Mouse (Mus musculus) left cerebral cortex, postnatal 36 days (tissue): Measurements from ENCODE around the gene Elf2. TPM values are rescaled to one million over a fixed set of nuclear protein-coding genes. Genes with fewer than 3 reads are reported as not detected.
A peak's percentile ranks its signal among the peaks of the same experiment; 100 is the strongest.
"Not testable (repeated sequence)": the region's sequence is repeated elsewhere in the genome, so short reads cannot be mapped to it uniquely, and the experiment has no call there.

Source experiments
- DNase-seq, 2 experiments: peaks; one replicate each; pipeline ENCODE4 v3.0.0; 2021 to 2022; ENCODE audit warnings: low spot score in 2 of 2, mixed read lengths in 1 of 2
- intact Hi-C: fragments of 180-260 bp; cut with DNase I; formaldehyde crosslinking; loops from one replicate; pipeline ENCODE4 v1.15.1; 2025
- total RNA-seq, 2 experiments: library from RNA; stranded (reverse); gene quantifications; 2 replicates each; pipeline ENCODE4 v1.2.3; 2021

Elf2 gene
- total RNA-seq, 2 experiments from 2014 or later, result 40.6 to 45.1 TPM

DNA sequence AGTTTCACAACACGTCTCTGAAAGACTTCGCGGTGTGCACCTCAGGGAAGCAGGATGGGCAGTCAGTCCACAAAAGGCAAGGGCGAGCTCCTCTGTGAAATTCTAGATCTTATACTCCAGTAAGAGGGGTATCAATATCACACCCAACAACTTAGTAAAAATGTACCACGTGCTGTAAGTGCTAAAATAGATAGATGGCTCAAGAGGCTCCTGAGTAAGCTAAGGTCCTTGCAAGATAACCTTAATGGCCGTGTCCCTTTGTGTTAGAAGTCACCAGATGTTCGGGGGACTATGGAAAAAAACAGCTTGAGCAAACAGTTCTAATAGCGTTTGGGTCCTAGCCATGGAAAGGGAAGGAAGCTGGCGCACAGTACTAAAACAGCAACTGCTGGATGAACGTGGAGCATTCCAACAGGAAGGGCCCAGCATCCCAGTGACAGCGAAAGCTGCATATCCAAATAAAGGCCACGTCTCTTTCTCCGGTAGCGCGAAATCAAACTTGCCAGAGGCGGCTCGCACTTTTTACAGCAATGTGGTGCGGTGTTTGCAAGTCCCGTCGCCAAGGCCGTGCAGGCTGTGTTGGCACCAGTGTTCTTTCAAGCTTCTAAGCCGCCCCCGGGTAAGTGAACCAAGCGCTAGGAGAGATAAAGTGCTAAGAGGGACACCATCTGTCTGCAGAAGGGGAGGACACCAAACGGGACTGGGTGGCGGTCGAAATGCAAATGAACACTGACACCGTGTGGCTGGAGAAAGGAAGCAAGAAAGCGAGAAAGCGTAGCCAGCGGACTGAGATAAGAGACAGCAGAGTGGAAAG lies 24.4 kb upstream of the Elf2 start:
- intact Hi-C loops, result loop anchor here (1.0 to 5.0 kb wide), 3 partner anchors 24 to 133 kb away; partner anchors contain the start of gene Elf2
- peak; percentile 81 for DNase-seq

DNA sequence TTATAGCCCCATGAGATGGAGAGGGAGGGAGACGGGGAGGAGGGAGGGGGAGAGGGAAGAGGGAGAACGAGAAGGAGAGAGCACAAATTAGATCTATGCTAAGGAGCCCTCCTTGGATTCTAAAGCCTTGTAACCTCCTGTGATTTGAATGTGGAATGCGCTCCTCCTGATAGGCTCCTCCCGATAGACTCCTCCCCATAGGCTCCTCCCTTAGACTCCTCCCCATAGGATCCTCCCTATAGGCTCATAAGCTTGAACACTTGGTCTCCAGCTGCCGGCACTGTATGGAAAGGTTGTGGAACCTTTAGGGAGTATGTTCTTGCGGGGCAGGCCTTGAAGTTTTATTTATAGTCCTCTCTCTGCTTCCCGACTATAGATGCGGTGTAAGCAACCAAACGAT lies 20.6 kb upstream of the Elf2 start:
- intact Hi-C loops, result no loop called here

DNA sequence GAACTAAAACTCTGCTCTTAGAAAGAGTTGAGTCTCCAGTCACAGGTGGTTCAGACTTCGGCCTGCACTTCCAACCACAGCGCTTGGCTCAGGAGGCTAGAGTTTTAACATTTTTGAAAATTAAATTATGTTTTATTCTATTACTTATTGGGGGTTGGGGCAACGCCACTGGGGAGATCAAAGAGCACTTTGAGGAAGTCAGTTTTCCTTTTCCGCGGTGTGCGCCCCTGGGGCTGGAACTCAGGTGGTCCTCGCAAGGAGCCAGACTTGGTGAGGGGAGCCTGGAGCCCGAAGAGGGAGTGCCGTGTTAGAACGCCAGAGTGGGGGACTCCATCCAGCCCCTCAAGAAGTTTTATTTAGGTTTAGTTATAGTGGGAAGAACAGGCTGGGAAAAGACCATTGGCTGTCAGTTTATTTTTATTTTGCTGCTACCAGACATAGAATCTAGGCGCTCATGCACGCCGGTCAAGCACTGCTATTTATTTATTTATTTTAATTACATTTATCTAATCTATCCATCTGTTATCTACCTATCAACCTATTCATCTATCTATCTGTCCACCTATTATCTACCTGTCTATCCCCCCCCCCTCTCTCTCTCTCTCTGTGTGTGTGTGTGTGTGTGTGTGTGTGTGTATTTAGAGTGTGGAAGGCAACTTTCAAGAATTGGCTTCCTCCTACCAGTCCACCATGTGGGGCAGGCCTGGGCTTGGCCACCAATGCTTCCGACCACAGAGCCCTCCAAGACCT lies 19.3 kb upstream of the Elf2 start:
- DNase-seq, result no peak
- intact Hi-C loops, result no loop called here

More for the DNA sequence above, 20.6 kb upstream of the Elf2 start:
- DNase-seq, result no peak

DNA sequence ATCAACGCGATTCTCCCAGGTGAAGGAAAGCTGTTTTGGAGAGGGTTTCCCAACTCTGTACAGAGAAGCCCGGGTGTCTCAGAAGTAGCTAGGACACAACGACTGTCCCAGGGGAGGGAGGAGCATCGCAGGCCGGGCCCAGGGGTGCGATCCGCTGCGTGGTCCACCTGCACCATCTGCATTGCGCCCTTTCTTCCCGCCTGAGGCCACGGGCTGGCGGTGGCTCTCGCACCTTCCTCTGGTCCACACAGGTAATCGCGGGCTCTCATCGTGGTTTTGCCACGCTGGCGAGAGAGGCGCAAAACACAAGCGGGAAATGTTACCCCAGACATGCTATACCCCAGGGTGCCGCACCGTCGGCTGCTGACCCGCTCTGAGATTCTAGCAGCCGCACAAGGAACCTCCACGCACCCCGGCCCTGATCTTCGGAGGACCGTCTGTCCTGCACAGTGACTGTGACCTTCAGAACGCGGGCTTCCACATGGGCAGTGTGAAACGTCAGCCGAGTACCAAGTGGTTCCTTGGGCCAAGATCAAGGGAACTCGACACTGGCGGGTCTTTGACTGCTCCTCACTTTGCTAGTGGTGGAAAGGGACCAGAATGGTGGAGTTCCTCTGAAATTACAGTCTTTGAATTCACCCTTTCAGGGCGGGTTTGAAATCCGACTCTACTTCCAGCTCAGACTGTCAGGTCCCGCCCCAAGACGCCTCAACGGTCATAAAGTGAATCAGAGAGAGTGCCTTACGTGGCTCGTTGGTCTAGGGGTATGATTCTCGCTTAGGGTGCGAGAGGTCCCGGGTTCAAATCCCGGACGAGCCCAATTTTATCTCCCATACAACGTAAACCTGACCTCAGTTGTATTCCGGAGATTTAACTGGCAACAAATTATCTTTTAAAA lies 18.4 kb upstream of the Elf2 start:
- intact Hi-C loops, result no loop called here
- peak; percentile 31 to 46 for DNase-seq

DNA sequence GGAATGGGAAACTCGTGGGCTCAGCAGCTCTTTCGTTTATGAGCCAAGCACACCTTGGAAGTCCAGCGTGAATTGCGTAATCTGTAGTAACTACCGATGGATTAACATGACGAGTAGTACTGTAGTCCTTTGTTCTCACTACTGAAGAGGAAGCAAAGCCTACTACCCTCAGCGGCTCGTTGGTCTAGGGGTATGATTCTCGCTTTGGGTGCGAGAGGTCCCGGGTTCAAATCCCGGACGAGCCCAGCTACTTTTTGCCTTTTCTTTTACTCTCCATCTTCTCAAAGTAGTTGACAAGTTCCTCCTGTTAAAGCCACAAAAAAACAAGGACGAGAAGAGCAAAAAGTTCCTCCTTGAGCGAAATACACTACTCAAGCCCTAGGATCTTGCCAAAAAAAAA lies 17.7 kb upstream of the Elf2 start:
- DNase-seq, result peak; percentile 37 to 64
- intact Hi-C loops, result no loop called here

DNA sequence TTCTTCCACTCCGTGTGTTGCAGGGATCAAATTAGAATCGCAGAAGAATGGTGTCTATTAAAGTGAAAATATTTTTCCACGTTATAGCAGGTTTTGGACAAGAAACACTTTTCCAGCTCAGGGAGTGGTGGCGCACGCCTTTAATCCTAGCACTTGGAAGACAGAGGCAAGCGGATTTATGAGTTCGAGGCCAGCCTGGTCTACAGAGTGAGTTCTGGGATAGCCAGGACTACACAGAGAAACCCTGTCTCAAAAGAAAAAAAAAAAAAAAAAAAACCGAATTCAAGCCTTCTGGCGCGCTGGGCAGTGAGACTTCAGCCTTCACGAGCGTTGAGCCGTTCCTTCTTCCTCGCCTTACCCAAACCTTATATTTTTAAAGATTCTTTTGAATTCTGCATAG lies 17.2 kb upstream of the Elf2 start:
- DNase-seq, result no peak
- intact Hi-C loops, result no loop called here

DNA sequence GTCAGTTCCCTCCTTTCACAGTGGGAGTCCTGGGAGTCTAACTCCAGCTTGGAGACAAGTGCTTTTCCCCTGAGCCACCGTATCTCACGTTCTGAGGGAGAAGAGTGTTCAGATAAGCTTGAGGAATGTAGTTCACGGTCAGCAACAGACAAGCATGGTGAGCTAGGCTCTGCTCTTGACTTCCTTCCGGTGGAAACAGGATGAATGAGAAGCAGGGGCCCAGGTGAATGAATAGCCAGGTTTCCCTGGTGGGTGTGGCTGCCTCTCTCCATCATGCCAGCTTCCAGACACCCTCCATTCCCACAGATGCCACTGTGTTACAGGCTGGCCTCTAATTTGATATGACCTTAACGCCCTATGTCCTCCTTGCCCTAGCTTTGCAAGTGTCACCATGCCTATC lies 16.6 kb upstream of the Elf2 start:
- no peak for DNase-seq
- intact Hi-C loops, result no loop called here

DNA sequence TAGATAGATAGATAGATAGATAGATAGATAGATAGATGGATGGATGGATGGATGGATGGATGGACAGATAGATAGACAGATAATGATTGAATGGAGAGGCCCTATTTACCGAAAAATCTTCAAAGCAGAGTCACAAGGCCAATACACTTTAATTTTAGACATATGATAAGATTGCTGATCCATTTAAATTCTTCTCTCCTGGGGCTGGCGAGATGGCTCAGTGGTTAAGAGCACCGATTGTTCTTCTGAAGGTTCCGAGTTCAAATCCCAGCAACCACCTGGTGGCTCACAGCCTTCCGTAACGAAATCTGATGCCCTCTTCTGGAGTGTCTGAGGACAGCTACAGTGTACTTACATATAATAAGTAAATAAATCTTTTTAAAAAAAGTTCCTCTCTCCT lies 14.5 kb upstream of the Elf2 start:
- intact Hi-C loops, result loop anchor here (5.0 kb wide), 1 partner anchor 68 kb away; no protein-coding TSS in a partner anchor
- not testable (repeated sequence) for DNase-seq

DNA sequence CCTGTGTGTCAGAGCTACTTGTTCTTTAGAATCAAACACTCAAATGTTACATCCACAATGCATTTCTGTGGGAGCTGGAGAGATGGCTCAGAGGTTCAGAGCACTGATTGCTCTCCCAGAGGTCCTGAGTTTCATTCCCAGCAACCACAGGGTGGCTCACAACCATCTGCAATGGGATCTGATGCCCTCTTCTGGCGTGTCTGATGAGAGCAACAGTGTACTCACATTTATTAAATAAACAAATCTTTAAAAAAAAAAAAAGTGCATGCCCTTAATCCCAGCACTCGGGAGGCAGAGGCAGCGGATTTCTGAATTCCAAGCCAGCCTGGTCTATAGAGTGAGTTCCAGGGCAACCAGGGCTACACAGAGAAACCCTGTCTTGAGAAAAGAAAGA lies 13.6 kb upstream of the Elf2 start:
- no peak for DNase-seq
- intact Hi-C loops, result loop anchor here (5.0 kb wide), 1 partner anchor 67 kb away; no protein-coding TSS in a partner anchor

DNA sequence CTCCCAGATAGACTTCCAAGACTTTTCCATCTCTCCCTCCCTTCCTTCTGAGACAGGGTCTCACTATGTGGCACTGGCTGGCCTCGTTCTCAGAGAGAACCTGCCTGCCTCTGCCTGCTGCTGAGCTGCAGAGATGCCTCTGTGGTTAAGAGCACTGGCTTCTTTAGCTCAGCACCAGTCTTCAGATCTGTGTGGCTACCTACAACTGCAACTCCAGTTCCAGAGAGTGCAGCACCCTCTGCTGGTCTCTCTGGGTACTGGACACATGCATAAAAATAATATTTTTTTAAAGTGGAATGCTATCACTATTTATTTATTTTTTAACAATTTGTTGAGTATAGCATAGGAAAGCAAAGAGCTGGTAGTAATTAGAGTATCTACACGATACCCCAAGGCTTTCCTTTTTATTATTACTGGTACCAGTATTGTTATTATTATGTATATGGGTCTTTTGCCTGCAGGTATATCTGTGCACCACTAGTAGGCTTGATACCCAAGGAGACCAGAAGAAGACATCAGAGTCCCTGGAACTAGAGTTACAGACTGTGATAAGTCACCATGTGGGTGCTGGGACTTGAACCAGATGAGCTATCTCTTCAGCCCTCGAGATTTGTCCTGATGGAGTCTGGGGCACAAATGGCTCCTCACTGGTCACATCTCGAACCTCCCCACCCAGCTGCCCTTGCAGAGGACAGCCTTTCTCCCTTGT lies 13.0 kb upstream of the Elf2 start:
- DNase-seq, result no peak
- intact Hi-C loops, result loop anchor here (5.0 kb wide), 1 partner anchor 66 kb away; no protein-coding TSS in a partner anchor

DNA sequence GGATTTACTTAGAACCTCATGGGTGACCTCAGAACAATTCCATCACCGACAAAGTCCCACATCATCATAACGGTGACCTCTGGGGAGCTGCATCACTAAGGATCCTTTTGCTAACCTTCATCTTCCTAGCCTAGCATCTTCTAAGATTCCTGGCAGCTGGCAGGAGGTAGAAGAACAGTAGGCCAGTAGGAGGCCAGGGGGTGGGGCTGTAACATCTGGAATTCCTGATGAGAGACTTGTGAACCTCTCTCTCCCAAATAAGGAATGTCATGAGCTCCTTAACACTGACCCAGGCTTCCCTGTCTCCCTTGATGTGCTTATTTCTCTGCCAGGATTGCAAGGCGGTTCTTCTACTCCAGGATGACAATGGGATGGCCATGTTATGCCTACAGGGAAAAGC lies 10.3 kb upstream of the Elf2 start:
- no peak for DNase-seq
- intact Hi-C loops, result loop anchor here (5.0 kb wide), 1 partner anchor 64 kb away; no protein-coding TSS in a partner anchor

DNA sequence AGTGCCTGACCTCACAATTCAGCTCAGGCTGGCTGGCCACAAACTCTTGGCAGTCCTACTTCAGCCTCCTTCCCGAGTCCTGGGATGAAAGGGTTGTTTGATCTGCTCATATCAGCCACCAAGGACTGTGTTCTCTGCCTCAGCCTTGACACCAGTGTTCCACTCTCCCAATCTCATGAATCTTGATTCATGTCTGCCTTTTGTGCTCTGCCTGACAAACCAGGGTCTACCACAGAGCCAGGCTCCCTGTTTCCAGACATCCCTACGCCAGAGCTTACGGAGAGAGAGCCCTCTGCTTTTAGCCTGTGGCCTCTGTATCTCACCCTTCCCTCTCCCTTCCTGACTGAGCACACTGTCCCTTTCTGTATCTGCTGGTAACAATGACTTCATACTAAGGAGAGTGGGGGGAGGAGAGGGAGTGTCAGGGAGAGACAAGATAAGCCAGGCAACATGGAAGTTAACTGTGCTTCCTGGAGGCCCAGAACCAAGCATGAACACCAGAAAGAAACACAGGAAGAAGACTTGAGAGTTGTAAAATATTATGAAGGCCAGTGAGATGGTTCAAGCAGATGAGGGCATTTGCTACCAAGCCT lies 8.3 kb upstream of the Elf2 start:
- DNase-seq, result no peak
- intact Hi-C loops, result no loop called here

DNA sequence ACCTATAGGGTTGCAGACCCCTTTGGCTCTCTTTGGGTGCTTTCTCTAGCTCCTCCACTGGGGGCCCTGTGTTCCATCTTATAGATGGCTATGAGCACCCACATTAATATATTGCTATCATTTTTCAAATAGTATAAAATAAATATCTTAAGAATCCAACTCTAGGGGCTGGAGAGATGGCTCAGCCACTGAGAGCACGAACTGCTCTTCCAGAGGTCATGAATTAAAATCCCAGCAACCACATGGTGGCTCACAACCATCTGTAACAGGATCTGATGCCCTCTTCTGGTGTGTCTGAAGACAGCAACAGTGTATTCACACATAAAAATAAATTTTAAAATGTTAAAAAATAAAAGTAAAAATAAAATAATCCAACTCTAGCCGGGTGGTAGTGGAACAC lies 4.6 kb upstream of the Elf2 start:
- intact Hi-C loops, DNase-seq: not testable (repeated sequence)

DNA sequence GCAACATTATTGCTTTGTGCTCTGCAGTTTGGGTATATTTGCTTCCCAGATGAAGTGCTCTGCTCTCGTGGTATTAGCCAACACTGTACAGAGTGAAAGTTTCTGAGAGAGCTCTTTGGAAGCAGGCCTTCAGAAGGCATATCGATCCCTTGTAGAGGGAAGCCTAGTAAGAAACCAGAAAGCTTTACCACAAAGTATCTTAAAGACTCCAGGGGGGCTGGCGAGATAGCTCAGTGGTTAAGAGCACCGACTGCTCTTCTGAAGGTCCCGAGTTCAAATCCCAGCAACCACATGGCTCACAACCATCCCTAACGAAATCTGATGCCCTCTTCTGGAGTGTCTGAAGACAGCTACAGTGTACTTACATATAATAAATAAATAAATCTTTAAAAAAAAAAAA lies 3.7 kb upstream of the Elf2 start:
- DNase-seq, intact Hi-C loops: not testable (repeated sequence)

DNA sequence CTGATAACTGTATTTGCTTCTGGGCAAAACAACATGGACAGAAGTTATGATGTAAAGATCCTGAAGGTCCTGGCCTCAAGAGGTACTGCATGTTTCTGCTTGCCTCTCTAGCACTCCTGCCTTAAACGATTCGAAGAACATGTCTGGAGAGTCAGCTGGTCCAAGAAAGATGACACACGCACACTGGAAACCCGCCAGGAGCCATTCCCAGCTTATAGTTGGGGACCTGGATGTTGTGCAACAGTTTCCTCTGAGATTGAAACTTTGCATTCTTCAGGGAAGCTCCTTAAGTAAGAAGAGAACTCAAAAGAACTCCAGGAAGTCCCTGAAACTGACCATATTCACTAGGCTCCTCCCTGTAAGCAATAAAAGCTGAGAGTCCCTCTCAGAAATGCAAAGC lies 2.8 kb upstream of the Elf2 start:
- intact Hi-C loops, result no loop called here

DNA sequence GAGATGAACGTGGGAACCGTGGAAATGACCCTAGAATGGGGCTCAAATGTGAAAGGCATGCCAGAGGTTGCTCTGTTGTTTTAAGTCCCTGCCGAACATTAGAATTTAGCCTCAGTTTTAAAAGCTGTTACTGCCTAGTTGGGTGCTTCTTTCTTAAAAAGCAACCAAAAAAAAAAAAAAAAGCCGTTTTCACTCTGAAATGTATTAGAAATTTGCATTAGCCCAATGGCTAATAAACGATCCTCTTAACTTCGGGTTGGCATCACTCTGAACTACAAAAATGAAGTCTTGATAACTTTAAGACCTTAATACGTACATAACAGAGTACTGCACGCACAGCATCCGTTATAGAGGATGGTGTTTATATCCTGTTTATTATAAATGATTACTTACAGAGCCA lies 1.7 kb upstream of the Elf2 start:
- intact Hi-C loops, result no loop called here
- no peak for DNase-seq

More for the DNA sequence above, 2.8 kb upstream of the Elf2 start:
- DNase-seq, result no peak

DNA sequence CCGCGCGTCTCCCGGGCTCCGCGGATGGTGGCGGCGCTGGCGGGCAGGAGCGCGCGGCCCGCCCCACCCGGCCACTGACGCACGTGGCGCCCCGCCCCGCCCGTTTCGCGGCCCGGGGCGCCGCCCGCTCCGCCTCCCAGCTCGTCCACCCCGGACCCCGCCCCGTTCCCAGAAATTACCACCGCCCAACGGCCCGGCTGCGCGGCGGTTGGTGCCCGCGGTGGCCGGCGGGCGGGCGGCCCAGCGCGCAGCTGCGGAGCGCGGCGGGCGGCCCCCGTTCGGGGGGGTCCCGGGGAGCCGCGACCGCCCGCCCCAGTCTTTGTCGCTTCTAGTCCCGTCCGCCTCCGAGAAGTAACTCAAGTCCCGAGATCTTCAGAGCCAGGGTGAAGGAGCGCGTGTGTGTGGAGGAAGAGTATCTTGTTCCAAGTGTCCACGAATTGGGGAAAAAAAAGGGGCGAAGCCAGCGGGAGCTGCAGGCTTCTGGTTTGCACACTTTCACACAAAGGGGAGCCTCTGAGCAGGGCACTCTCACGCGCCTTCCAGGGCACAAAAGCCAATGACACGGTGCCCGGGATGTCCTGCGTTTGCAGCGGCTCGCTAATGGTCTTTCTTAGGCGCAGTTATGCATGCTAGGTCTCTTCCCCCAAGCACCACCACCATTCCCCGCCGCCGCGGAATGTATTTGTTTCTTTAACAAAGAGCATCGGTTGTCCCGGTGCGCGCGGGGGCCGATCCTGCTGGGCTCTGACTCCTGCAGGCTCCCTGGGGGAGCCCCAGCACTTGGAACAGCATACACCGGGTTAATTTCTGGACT lies 1.0 kb upstream of the Elf2 start:
- intact Hi-C loops, result loop anchor here (2.0 kb wide), 2 partner anchors 23 to 65 kb away; no protein-coding TSS in a partner anchor
- peak; percentile 78 to 83 for DNase-seq
